Mouse (Mus musculus) brain, embryonic 14.5 days (tissue): ENCODE results near the gene Slc39a11.

Experiments
- CTCF ChIP-seq: fragments of 200-500 bp; IDR thresholded peaks from 2 replicates; pipeline ENCODE4 v1.5.1; 2012; ENCODE audit warnings: inconsistent platforms, mild to moderate bottlenecking, moderate library complexity, borderline replicate concordance; ENCODE audit not compliant: insufficient read depth, insufficient read length; ENCODE audit errors: extremely low read depth
- POLR2A ChIP-seq: fragments of 200-500 bp; IDR thresholded peaks from 2 replicates; pipeline ENCODE4 v1.6.1; 2012; ENCODE audit warnings: mild to moderate bottlenecking, inconsistent platforms, borderline replicate concordance; ENCODE audit not compliant: poor library complexity, insufficient read depth, insufficient read length, severe bottlenecking; ENCODE audit errors: extremely low read depth

GRCm38 (mm10) chr11:113417948-113418347 is 231.9 kb downstream of the Slc39a11 start:
- TF ChIP-seq CTCF = peak; percentile 7; the same call in 1 of the 2 replicates
- no peak for TF ChIP-seq POLR2A
